Mouse (Mus musculus) small intestine, adult 2 months (tissue): ENCODE results near the gene Idua.

Experiments
- CTCF ChIP-seq: fragments of 200-500 bp; IDR thresholded peaks from 2 replicates; pipeline ENCODE4 v1.5.1; 2012; ENCODE audit warnings: low read depth, mild to moderate bottlenecking, control low read depth, inconsistent platforms, low read length, moderate library complexity, mixed read lengths; ENCODE audit not compliant: insufficient replicate concordance, insufficient read length; ENCODE audit errors: extremely low read depth
- POLR2A ChIP-seq: fragments of 200-500 bp; IDR thresholded peaks from 2 replicates; pipeline ENCODE4 v1.6.1; 2012; ENCODE audit warnings: low read depth, mild to moderate bottlenecking, control low read depth, inconsistent platforms, low read length, moderate library complexity

GRCm38 (mm10) chr5:108719761-108720160, 59.6 kb downstream of the Idua start:
- TF ChIP-seq CTCF = no peak; the same call in 1 of the 2 replicates
- no peak for TF ChIP-seq POLR2A
